Mouse (Mus musculus): ENCODE measurements around the gene Pon2. TPM values are rescaled to one million over a fixed set of nuclear protein-coding genes. Genes with fewer than 3 reads are reported as not detected.
"Not testable (repeated sequence)": the region's sequence is repeated elsewhere in the genome, so short reads cannot be mapped to it uniquely, and the experiment has no call there.

Gene Pon2
- polyA plus RNA-seq, 1 experiment from 2014 or later: 34.3 TPM

GRCm38 (mm10) chr6:5325122-5325521 lies 26.9 kb upstream of the Pon2 start:
- H3K9ac ChIP-seq (replicated peaks): no peak overlapping the region
- H3K36me3 ChIP-seq (replicated peaks; ENCODE audit: insufficient read depth, low read length): no peaks in the 10 kb centered on the region
- no peak overlapping the region for H3K4me3 ChIP-seq (ENCODE audit: low read depth, low read length)
- H3K27me3 ChIP-seq (ENCODE audit: insufficient read depth, low read length): no peaks in the 10 kb centered on the region
- DNase-seq (no peak), ATAC-seq (no peak)
- H3K4me2 ChIP-seq (ENCODE audit: low read depth, low read length): no peak overlapping the region
- no peaks in the 10 kb centered on the region for H3K9me3 ChIP-seq (ENCODE audit: low read length)
- TF ChIP-seq EP300 (IDR thresholded peaks at IDR 0.05; ENCODE audit: low read depth) (no peak), CTCF (IDR thresholded peaks at IDR 0.05; ENCODE audit: low read depth) (no peak)
- H3K27ac ChIP-seq (ENCODE audit: low read depth): no peak overlapping the region
- no peaks in the 10 kb centered on the region for H3K4me1 ChIP-seq (ENCODE audit: insufficient read depth)
- 80% methylated on average over 2 of the region's 2 CpGs for WGBS (ENCODE audit: insufficient replicate concordance)

DNA sequence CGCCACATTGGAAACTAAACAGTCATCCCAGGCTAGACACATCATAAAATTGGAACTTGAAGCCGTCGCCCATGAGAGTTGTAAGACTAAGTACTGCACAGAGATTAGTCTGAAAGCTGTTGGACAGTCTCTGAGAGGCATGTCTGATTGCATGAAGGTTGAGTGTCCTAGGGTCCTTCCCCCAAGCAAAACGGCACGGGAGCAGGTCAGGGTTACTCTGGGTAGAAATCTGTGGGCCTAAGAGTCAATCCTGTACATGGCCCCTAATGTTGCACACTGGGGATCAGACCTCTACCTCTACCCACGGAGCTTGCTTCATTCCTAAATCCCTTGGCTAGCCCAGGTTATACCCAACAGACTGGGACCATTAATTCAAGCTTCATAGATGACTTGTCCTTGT lies 25.8 kb upstream of the Pon2 start:
- not testable (repeated sequence) for H3K4me3 ChIP-seq (ENCODE audit: low read depth, low read length); H3K4me1 ChIP-seq (ENCODE audit: insufficient read depth); DNase-seq; H3K9ac ChIP-seq (replicated peaks); H3K27ac ChIP-seq (ENCODE audit: low read depth); H3K9me3 ChIP-seq (ENCODE audit: low read length); H3K4me2 ChIP-seq (ENCODE audit: low read depth, low read length); H3K36me3 ChIP-seq (replicated peaks; ENCODE audit: insufficient read depth, low read length); H3K27me3 ChIP-seq (ENCODE audit: insufficient read depth, low read length); ATAC-seq
- 88% methylated on average over 6 of the region's 6 CpGs for WGBS (ENCODE audit: insufficient replicate concordance)

GRCm38 (mm10) chr6:5316630-5317029 lies 18.4 kb upstream of the Pon2 start:
- ATAC-seq (no peak), DNase-seq (no peak)
- H3K9me3 ChIP-seq (ENCODE audit: low read length): no peaks in the 10 kb centered on the region
- H3K27me3 ChIP-seq (ENCODE audit: insufficient read depth, low read length): no peaks in the 10 kb centered on the region
- no peak for TF ChIP-seq EP300 (IDR thresholded peaks at IDR 0.05; ENCODE audit: low read depth)
- TF ChIP-seq CTCF (IDR thresholded peaks at IDR 0.05; ENCODE audit: low read depth): no peak
- H3K27ac ChIP-seq (ENCODE audit: low read depth): no peak overlapping the region
- 88% methylated on average over 9 of the region's 9 CpGs for WGBS (ENCODE audit: insufficient replicate concordance)
- H3K4me1 ChIP-seq (ENCODE audit: insufficient read depth): peaks cover 5% of the 10 kb centered on the region
- H3K4me3 ChIP-seq (ENCODE audit: low read depth, low read length): no peak overlapping the region
- H3K9ac ChIP-seq (replicated peaks): no peak overlapping the region
- no peaks in the 10 kb centered on the region for H3K36me3 ChIP-seq (replicated peaks; ENCODE audit: insufficient read depth, low read length)
- no peak overlapping the region for H3K4me2 ChIP-seq (ENCODE audit: low read depth, low read length)

- H3K27ac ChIP-seq (ENCODE audit: low read depth): peak overlapping the region; percentile 71
- no peak overlapping the region for H3K4me2 ChIP-seq (ENCODE audit: low read depth, low read length)
- peak; percentile 92 for ATAC-seq
- no peak for DNase-seq
- no peak overlapping the region for H3K9ac ChIP-seq (replicated peaks)
- WGBS (ENCODE audit: insufficient replicate concordance): 49% methylated on average over 3 of the region's 3 CpGs
- H3K4me1 ChIP-seq (ENCODE audit: insufficient read depth): peaks cover 5% of the 10 kb centered on the region
- no peaks in the 10 kb centered on the region for H3K36me3 ChIP-seq (replicated peaks; ENCODE audit: insufficient read depth, low read length)
- H3K9me3 ChIP-seq (ENCODE audit: low read length): no peaks in the 10 kb centered on the region
- H3K27me3 ChIP-seq (ENCODE audit: insufficient read depth, low read length): no peaks in the 10 kb centered on the region
- TF ChIP-seq EP300 (IDR thresholded peaks at IDR 0.05; ENCODE audit: low read depth): peak; percentile 97
- TF ChIP-seq CTCF (IDR thresholded peaks at IDR 0.05; ENCODE audit: low read depth): 0 out of 2 replicates have a peak, but pooled peaks have one; percentile 8
- no peak overlapping the region for H3K4me3 ChIP-seq (ENCODE audit: low read depth, low read length)
These were observed 17.0 kb upstream of the Pon2 start for GRCm38 (mm10) chr6:5315053-5315759.

GRCm38 (mm10) chr6:5313951-5314590 lies 15.8 kb upstream of the Pon2 start:
- DNase-seq (no peak), ATAC-seq (peak; percentile 38)
- Histone ChIP-seq H3K27ac (ENCODE audit: low read depth) (0 out of 2 replicates have a peak overlapping the region, but pooled peaks have one; percentile 12), H3K9me3 (ENCODE audit: low read length) (no peaks in the 10 kb centered on the region), H3K36me3 (replicated peaks; ENCODE audit: insufficient read depth, low read length) (no peaks in the 10 kb centered on the region), H3K4me1 (ENCODE audit: insufficient read depth) (peaks cover 5% of the 10 kb centered on the region), H3K9ac (replicated peaks) (no peak overlapping the region), H3K4me3 (ENCODE audit: low read depth, low read length) (no peak overlapping the region), H3K27me3 (ENCODE audit: insufficient read depth, low read length) (no peaks in the 10 kb centered on the region), H3K4me2 (ENCODE audit: low read depth, low read length) (no peak overlapping the region)
- 60% methylated on average over 5 of the region's 5 CpGs for WGBS (ENCODE audit: insufficient replicate concordance)
- TF ChIP-seq EP300 (IDR thresholded peaks at IDR 0.05; ENCODE audit: low read depth) (no peak), CTCF (IDR thresholded peaks at IDR 0.05; ENCODE audit: low read depth) (no peak)

- 79% methylated on average over 3 of the region's 3 CpGs for WGBS (ENCODE audit: insufficient replicate concordance)
- no peaks in the 10 kb centered on the region for H3K27me3 ChIP-seq (ENCODE audit: insufficient read depth, low read length)
These were observed 12.2 kb upstream of the Pon2 start for GRCm38 (mm10) chr6:5310491-5310890.

More at GRCm38 (mm10) chr6:5310491-5310890, 12.2 kb upstream of the Pon2 start:
- TF ChIP-seq EP300 (IDR thresholded peaks at IDR 0.05; ENCODE audit: low read depth) (no peak), CTCF (IDR thresholded peaks at IDR 0.05; ENCODE audit: low read depth) (no peak)
- Histone ChIP-seq H3K4me3 (ENCODE audit: low read depth, low read length) (no peak overlapping the region), H3K4me1 (ENCODE audit: insufficient read depth) (peaks cover 5% of the 10 kb centered on the region), H3K27ac (ENCODE audit: low read depth) (no peak overlapping the region), H3K36me3 (replicated peaks; ENCODE audit: insufficient read depth, low read length) (no peaks in the 10 kb centered on the region), H3K9me3 (ENCODE audit: low read length) (no peaks in the 10 kb centered on the region), H3K9ac (replicated peaks) (no peak overlapping the region), H3K4me2 (ENCODE audit: low read depth, low read length) (no peak overlapping the region)
- no peak for ATAC-seq
- DNase-seq: no peak
